Mouse (Mus musculus) myocyte (in vitro differentiated cells): ENCODE data around the gene Scd2.

Source experiments
- CEBPB ChIP-seq: IDR thresholded peaks from 2 replicates; pipeline ENCODE4 v1.6.1; 2011; ENCODE audit warnings: mild to moderate bottlenecking, moderate library complexity; ENCODE audit not compliant: poor library complexity, insufficient read depth, severe bottlenecking
- E2F4 ChIP-seq: IDR thresholded peaks from one replicate; pipeline ENCODE4 v1.6.1; 2011; ENCODE audit warnings: mild to moderate bottlenecking, control low read depth, moderate library complexity; ENCODE audit not compliant: insufficient read depth
- MAX ChIP-seq: IDR thresholded peaks from one replicate; pipeline ENCODE4 v1.6.1; 2011; ENCODE audit warnings: low read depth, mild to moderate bottlenecking, control low read depth
- MYOD1 ChIP-seq, 3 experiments: IDR thresholded peaks; one replicate each; pipeline ENCODE4 v1.6.1; 2011; ENCODE audit warnings: control low read depth in 2 of 3, low read depth in 2 of 3, mild to moderate bottlenecking in 2 of 3, moderate library complexity in 1 of 3; ENCODE audit not compliant: insufficient read length in 2 of 3, control insufficient read depth in 1 of 3
- MYOG ChIP-seq, 3 experiments: IDR thresholded peaks; one replicate each; pipeline ENCODE4 v1.6.1; 2011; ENCODE audit warnings: control low read depth in 2 of 3, low read depth in 2 of 3, mild to moderate bottlenecking in 2 of 3; ENCODE audit not compliant: insufficient read length in 2 of 3, control insufficient read depth in 1 of 3, insufficient read depth in 1 of 3
- POLR2A ChIP-seq: IDR thresholded peaks from one replicate; pipeline ENCODE4 v1.6.1; 2011; ENCODE audit warnings: low read depth, mild to moderate bottlenecking, control low read depth, moderate library complexity; ENCODE audit not compliant: insufficient read length
- POLR2AphosphoS2 ChIP-seq: IDR thresholded peaks from one replicate; pipeline ENCODE4 v1.6.1; 2011; ENCODE audit warnings: low read depth, control low read depth; ENCODE audit not compliant: insufficient read length
- TCF12 ChIP-seq: IDR thresholded peaks from one replicate; pipeline ENCODE4 v1.6.1; 2011; ENCODE audit warnings: mild to moderate bottlenecking, control low read depth; ENCODE audit not compliant: poor library complexity, insufficient read depth, severe bottlenecking
- TCF3 ChIP-seq: IDR thresholded peaks from one replicate; pipeline ENCODE4 v1.6.1; 2011; ENCODE audit warnings: low read depth, control low read depth; ENCODE audit not compliant: insufficient read length
- USF1 ChIP-seq: IDR thresholded peaks from one replicate; pipeline ENCODE4 v1.6.1; 2011; ENCODE audit warnings: low read depth, mild to moderate bottlenecking, control low read depth, moderate library complexity

DNA sequence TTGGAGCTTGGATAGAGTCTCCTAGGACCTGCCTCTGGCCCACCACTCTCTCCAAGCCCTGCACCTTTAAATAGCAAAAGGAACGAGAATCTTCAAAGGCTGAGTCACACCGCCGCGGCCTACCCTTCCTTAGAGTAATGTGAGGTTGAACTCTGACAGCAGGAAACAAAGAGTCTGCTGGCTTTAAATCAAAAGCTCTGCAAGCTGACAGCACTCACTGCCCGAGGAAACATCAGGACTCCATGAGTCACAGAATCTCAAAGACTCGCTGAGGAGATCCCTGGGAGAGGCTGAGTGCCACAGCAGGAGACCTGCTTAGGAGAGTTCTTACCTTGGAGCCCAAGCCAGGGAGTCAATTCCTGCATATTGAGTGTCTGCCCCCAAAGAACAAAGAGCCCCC is 12.7 kb upstream of the Scd2 start:
- TF ChIP-seq USF1 (no peak), POLR2A (no peak), E2F4 (no peak), TCF3 (no peak), POLR2AphosphoS2 (no peak), TCF12 (no peak), MYOG (IDR thresholded peaks at IDR 0.05; ENCODE audit: control insufficient read depth in 1 of 3, insufficient read depth in 1 of 3, insufficient read length in 2 of 3, low read depth in 2 of 3) (no peak), CEBPB (no peak), MAX (no peak), MYOD1 (IDR thresholded peaks at IDR 0.05; ENCODE audit: control insufficient read depth in 1 of 3, insufficient read length in 2 of 3, low read depth in 2 of 3) (no peak)
